Mouse (Mus musculus) adrenal gland (tissue): ENCODE results near the gene Prkch.

Source experiments
- intact Hi-C: fragments of 180-260 bp; cut with DNase I; formaldehyde crosslinking; loops from one replicate; pipeline ENCODE4 v1.15.1; 2025

The Prkch gene

DNA sequence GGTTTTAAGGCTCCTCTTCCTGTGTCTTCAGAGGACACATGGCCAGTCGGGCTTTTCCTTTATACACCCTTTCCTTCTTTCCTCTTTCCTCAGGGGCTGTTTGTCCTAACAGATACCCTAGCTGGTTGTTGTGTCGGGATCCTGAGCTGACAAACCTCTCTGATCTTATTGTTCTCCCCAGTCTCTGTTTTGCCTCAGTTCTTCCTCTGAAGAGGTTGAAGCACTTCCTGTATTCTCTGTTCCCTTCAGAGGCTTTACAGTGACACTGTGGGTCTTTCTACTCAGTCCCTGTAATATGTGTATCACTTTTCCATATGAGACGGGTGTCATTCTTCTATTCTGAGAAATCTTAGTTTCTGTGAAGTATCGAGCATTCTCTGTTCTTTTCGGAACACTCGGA, 6.5 kb upstream of the Prkch start:
- intact Hi-C loops, result no loop called here

- intact Hi-C loops, result loop anchor here (5.0 kb wide), 1 partner anchor 106 kb away; no protein-coding TSS in a partner anchor
Measured at GRCm38 (mm10) chr12:73580811-73581210, 3.8 kb upstream of the Prkch start.

DNA sequence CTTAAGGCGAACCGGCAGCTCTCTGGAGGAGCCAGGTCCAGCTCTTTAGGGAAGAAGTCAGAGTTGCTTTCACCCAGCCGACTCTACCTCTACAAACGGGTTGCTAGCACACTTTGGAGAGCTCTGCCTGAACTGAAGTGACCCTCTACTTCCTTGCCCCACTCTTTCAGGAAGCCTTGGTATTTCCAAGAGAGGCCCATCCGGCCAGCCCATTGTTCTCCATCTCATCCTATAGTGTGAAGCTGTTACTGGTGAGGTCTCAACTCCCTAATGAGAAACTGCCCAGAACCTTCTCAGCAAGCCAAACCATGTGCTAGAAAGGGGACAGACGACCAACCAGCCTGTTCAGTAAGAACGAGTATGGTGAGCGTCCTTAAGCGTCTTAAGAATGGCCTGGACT, 1.3 kb upstream of the Prkch start:
- intact Hi-C loops, result loop anchor here (5.0 kb wide), 1 partner anchor 104 kb away; no protein-coding TSS in a partner anchor

DNA sequence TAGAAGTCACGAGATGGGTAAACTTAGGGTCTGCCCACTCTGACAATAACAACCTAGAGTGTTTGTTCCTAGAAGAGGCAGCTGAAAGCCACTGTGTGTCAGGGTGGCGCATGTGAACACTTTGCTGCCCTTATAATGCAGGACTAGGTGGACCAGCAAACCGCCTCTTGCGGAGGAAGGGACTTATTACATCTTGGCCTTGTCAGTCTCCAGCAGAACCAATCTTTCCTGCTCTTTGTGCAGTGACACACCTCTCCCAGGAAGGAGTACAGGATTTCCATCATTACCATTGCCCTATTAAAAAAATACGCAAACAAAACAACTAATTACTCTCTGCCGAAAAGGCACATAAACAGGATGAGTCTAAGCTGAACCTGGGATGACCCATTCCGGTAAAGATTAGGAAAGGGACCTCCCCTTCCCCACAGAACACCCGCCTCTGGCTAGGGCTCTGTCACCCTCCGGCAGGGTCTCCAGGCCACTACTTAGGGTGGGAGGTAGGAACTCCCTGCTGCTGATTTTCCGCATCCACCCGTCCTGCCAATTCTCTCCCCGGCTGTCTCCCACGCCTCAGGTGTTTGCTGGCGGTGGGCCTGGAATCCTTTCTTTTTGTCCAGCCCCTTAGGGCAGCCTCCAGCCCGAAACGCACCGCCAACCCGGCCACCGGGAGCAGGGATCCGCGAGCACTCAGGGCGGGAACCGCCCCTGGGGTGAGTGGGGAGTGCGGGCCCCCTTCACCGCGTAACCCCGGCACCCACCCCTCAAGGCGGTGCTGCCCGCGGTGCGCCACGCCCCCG, 585 bp upstream of the Prkch start:
- intact Hi-C loops, result loop anchor here (5.0 kb wide), 1 partner anchor 103 kb away; no protein-coding TSS in a partner anchor

- intact Hi-C loops, result no loop called here
Measured at GRCm38 (mm10) chr12:73585241-73585801, 725 bp downstream of the Prkch start.

DNA sequence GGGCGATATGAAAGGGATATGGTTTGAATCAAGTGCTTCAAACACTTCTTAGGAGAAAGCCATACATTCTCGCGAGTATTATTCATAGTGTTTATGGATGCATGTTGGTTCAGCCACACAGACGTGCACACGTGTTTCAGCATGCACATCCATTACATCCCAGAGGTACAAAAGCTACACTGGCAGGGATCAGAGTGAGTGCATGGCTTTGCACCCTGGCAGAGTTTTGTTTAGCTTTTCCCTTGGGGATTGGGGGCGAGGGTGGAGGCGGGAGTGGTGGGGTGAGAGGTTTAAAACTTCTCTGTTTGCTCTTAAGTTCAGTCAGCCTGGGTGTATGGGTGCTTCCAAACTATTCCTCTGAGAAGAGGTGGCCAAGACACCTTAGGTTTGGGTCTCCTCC, 1.3 kb downstream of the Prkch start:
- intact Hi-C loops, result no loop called here

DNA sequence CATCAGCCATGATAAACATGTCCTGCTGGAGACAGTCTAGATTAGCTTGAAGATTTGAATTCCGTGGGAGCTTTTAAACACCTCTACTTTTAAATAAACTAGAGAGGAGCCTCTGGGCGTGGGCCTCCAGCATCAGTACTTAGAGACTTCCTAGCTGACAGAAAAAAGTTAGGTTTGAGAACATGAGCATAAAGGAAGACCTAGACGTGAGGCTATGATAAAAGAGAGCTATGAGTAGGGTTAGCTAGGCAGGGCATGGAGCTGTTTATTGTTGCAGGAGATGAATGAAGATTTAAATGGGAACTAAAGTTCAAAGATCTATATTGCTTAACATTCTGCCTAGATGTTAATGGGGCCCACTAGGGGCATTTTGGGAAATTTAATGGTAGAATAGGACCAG, 2.7 kb downstream of the Prkch start:
- intact Hi-C loops, result no loop called here

- intact Hi-C loops, result no loop called here
Measured at GRCm38 (mm10) chr12:73590627-73591276, 6.2 kb downstream of the Prkch start.

DNA sequence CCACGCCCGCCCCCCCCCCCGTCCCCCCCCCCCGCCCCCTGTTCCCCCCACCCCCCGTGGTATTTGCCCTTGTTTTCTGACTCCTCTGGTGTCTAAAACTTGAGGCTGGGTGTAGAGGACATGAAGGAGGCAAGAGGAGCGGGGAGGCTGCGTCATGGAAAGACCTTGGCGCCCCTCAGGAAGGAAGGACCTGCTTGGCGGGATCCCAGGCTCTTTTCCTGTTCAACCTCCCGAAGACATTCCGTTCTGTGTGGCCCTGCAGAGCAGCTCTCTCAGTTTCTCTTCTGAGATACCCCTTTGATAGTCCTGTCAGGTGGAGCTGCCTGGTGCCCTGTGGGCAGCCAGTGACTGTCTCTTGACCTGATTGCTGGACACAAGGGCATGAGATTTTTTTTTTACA, 7.0 kb downstream of the Prkch start:
- intact Hi-C loops, result no loop called here

GRCm38 (mm10) chr12:73593021-73593798, 8.6 kb downstream of the Prkch start:
- intact Hi-C loops, result no loop called here

DNA sequence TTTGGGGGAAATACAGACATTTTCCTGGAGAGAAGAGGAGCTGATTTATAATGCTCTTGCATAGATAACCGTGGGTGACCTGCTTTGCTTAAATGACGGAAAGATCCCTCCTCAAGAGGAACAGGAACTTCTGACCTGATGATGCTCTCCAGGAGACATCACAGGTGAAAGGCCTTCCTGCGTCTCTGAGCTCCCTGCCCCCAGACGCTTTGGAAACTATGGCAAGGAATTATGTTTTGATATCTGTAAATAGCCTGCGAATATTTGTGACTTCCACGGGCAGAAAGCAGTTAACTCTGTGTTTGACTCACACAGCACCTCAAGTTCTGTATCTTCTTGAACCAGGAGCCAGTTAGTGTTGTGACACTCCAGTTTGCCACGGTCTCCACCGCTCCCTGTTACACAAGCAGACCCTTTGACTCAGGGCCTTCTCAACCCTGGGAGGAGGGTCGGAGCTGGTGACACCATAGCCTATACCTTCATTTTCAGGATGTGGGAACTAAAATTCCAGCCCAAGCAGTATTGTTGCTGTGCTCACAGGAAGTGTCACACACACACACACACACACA, 9.7 kb downstream of the Prkch start:
- intact Hi-C loops, result no loop called here

GRCm38 (mm10) chr12:73595226-73595625, 10.6 kb downstream of the Prkch start:
- intact Hi-C loops, result no loop called here

DNA sequence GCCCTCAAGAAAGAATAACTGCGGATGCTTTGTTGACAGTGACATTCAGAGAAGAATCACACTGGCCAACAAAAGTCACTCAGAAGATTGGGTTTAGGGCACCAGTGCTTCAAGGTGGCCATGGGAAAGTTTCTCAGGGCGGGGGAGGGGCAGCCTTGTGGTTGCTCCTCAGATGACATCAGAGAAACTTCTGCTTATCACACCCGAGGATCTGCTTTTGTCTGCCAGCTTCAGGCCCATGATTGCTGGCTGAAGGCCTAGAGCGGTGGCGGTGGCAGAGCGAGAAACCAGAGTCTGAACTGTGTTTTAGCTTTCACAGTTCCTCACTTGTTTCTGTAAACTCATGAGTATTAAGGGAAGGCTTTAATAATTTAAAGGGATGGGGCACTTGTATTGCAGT, 13.6 kb downstream of the Prkch start:
- intact Hi-C loops, result no loop called here

DNA sequence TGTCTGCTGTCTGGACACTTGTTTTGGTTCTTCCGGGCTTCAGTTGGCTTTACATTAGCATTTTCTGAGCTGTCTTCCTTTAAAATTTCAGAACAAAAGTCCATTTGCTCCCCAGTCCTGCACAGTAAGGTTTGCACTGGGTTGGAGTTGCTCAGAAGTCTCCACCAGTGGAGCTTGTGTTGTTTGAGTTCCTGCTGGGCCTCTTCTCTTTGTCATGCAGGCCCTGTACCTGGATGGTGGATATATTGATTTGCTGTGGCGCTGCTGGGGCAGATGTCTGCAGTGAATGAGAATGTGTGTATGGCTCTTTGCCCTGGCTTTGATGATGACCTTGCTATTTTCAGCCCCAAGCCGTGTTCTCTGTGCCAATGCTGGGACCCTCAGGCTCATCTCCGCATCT, 15.9 kb downstream of the Prkch start:
- intact Hi-C loops, result no loop called here

DNA sequence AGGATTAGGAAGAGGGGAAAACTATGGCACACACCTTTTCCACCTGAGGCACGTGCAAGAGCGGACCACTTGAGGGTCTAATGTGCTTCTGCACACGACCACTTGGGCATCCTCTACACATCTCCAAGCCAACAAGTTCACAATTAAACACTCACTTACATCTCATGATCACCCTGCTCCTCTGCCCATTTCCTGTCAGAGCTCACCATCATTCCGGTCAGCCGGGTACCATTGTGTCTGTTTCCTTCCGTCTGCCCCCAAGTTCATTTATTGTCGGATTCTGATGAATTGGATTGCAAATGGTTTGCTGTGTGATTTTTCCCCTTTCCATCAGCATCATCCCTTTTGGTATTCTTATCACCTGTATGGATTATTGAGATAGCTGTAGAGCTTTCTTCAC, 18.4 kb downstream of the Prkch start:
- intact Hi-C loops, result no loop called here

GRCm38 (mm10) chr12:73603653-73604052, 19.1 kb downstream of the Prkch start:
- intact Hi-C loops, result no loop called here

GRCm38 (mm10) chr12:73604762-73605161, 20.2 kb downstream of the Prkch start:
- intact Hi-C loops, result no loop called here

- intact Hi-C loops, result no loop called here
Measured at GRCm38 (mm10) chr12:73605174-73605573, 20.6 kb downstream of the Prkch start.

GRCm38 (mm10) chr12:73607381-73608064, 22.9 kb downstream of the Prkch start:
- intact Hi-C loops, result no loop called here

GRCm38 (mm10) chr12:73608065-73608397, 23.4 kb downstream of the Prkch start:
- intact Hi-C loops, result no loop called here

DNA sequence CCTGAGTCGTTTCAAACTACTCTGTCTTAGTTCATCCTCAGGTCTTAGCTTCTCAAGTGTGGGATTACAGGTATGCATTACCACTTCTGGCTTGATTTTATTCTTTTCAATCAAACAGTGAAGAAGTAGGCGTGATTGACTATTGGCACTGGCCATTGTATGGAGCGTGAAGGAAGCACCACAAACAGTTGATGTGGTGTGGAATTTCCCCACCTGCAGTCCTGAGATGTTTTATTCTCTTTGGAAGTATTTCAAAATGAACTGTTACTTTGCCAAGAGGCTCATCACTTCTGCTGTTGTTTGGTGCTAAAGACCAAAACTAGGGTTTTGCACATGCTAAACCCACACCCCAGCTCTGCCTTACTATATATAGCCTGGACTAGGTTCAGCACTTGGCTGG, 24.7 kb downstream of the Prkch start:
- intact Hi-C loops, result no loop called here
